Mouse (Mus musculus) adrenal gland (tissue): ENCODE measurements at regions not wholly inside any gene's neighbourhood (a gene's known extent, or its start where the extent isn't known, plus 50 kb on each side); places are given as distances from the start of the nearest gene placed in this dataset.

ENCODE experiments used
- intact Hi-C: fragments of 180-260 bp; cut with DNase I; formaldehyde crosslinking; loops from one replicate; pipeline ENCODE4 v1.15.1; 2025

- intact Hi-C loops, result no loop called here
These were observed 278.6 kb upstream of the Btbd3 start for GRCm38 (mm10) chr2:137977767-137978166.

DNA sequence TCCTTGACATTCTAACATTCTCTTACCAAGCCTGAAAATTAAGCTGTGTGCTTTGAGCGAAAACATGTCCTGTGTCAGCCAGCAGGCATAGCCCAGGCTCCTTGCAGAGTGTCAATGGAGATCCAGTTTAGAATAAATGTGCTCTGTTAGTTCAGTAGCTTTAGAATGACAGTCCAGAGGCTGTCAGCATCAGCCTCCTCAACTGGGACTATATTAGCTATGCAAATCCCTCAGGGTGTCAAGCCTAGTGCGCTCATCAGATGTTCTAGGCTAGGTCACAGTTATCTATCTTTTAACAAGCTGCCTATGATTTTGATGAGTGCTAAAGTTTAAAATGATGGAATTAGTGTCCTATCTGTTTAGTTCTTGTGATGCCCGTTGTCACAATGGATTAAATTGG is 281.7 kb upstream of the Btbd3 start:
- intact Hi-C loops, result no loop called here

DNA sequence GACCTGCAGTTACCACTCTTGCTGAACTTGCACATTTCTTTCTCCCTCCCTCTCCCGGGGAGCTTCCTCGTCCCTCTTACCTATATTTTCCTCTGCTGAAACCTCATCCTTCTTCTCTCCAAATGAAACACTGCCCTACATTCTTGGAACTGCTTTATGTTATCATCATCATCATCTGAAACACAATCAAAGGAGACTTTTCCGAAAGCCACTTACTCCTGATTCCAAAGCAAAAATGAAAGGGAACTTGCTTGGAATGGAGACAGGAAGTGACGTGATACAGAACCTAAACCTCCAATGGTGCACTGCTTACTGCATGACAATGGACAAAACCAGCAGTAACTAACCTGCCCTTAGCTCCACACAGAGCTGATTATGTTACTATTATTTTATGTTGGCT is 287.2 kb upstream of the Btbd3 start:
- intact Hi-C loops, result no loop called here

- intact Hi-C loops, result no loop called here
These were observed 289.8 kb upstream of the Btbd3 start for GRCm38 (mm10) chr2:137966460-137967076.

GRCm38 (mm10) chr2:137954830-137955229 is 301.5 kb upstream of the Btbd3 start:
- intact Hi-C loops, result no loop called here

DNA sequence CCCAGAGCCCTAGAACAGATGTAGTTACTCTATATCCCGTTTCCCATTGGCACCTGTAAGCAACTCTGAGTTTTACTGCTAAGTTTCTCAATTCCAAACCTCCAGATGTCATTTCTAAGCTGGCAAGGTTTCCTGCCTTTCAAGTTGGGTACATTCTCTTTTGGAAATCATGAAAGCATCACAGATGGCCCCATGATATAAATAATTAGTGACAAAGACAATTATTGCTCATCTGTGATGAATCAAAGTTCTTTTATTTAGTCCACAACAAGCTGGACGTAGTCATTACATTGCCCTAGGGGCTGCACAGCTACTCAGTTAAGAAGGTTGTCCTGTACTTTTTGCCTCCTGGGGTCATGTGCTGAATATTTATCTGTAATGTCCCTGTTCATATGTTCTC is 303.2 kb upstream of the Btbd3 start:
- intact Hi-C loops, result no loop called here

- intact Hi-C loops, result no loop called here
These were observed 304.4 kb upstream of the Btbd3 start for GRCm38 (mm10) chr2:137951942-137952341.

DNA sequence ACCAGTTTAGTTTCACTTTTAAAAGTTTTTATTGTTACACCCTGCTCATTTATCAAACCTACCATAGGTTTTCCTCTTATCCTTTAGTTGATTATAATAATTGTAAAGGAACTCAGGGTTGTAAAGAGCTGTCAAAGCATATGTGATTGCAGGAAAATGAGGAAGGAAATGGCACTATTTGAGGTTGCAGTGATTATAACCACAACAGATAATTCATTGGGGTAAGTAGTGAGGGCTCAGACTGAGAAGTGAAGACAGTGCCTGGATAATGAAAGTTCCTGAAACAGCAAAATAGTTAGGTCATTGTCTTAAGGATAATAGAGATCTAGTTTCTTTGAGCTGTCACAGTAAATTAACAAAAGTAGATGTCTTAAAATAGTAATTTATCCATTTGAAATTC is 305.4 kb upstream of the Btbd3 start:
- intact Hi-C loops, result no loop called here

GRCm38 (mm10) chr2:137942753-137943152 is 313.6 kb upstream of the Btbd3 start:
- intact Hi-C loops, result loop anchor here (5.0 to 10.0 kb wide), 6 partner anchors 210 to 1795 kb away; partner anchors contain the start of gene Jag1

DNA sequence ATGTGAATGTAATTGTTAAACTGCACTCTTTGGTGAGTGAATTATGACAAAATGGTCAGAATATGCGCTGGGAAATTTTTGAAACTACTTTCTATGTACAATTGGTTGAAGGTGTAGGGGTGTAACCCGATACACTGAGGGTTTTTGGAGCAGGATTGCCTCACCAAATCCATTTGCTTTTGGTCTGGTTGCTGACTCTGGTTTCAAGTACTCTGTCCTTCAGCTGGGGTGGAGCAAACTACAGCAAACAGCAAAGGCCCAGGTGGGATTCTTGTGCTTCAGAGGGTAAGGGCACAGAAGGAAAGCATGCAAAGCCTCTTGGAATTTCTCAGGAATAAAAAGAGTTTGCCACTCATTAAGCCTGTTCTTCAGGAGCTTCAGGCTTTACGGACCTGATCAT is 316.8 kb upstream of the Btbd3 start:
- intact Hi-C loops, result no loop called here

- intact Hi-C loops, result no loop called here
These were observed 317.4 kb upstream of the Btbd3 start for GRCm38 (mm10) chr2:137938831-137939480.

- intact Hi-C loops, result no loop called here
These were observed 319.8 kb upstream of the Btbd3 start for GRCm38 (mm10) chr2:137936613-137937012.

GRCm38 (mm10) chr2:137932931-137933330 is 323.4 kb upstream of the Btbd3 start:
- intact Hi-C loops, result no loop called here

DNA sequence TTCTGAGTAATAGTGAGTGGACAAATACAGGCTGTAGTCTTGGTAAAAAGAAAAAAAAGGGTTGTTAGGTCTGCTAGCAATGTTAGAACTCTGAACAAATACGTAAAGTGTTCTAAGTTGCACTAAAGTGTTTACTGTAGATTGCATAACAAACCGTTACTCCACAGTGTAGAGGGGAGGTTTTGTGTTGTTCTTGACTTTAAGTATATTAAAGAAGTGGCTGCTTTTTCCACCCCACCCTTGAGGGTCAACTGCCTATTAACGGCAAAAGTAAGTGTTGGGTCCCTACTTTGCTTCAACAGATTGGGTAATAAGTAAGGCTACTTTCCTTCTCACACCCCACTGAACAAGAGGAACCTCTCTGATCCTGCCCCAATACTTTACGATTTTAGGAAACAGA is 323.9 kb upstream of the Btbd3 start:
- intact Hi-C loops, result no loop called here

GRCm38 (mm10) chr2:137925488-137925887 is 330.9 kb upstream of the Btbd3 start:
- intact Hi-C loops, result no loop called here

DNA sequence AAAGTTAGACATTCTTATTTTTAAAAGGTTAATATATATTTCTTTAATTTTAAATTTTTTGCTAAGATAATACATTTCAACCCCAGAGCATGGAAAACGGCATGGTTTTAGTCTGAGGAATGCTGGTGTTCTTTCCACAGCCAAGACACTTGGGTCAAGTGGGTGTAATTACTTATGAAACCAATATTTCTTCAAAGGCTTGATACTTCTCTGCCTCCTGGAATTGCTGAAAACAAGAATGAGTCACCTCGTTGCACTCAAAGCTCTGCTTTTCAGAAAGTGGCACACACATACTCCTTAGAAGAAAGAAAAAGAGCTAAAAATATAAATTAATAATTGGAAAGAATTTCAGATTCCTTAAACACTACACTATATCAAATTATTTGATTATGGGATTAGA is 331.8 kb upstream of the Btbd3 start:
- intact Hi-C loops, result no loop called here

DNA sequence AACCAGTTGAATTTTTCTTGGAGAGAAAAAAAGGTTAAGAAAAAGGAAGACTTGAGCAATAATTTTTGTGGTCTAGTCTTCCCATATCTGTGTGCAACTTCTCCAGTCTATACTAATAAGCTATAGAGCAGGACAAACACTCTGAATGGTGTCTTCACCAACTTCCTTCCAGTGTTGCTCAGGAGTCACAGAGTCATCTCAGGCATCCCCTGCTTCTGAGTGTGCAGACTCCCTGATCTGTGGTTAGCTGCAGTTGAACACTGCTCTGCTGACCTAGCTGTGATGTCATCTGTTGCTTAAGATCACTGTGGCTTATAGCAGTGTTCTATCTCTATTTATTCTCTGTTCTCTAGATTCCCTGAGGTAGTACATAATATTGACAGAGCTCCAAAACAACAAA is 357.9 kb upstream of the Btbd3 start:
- intact Hi-C loops, result no loop called here

DNA sequence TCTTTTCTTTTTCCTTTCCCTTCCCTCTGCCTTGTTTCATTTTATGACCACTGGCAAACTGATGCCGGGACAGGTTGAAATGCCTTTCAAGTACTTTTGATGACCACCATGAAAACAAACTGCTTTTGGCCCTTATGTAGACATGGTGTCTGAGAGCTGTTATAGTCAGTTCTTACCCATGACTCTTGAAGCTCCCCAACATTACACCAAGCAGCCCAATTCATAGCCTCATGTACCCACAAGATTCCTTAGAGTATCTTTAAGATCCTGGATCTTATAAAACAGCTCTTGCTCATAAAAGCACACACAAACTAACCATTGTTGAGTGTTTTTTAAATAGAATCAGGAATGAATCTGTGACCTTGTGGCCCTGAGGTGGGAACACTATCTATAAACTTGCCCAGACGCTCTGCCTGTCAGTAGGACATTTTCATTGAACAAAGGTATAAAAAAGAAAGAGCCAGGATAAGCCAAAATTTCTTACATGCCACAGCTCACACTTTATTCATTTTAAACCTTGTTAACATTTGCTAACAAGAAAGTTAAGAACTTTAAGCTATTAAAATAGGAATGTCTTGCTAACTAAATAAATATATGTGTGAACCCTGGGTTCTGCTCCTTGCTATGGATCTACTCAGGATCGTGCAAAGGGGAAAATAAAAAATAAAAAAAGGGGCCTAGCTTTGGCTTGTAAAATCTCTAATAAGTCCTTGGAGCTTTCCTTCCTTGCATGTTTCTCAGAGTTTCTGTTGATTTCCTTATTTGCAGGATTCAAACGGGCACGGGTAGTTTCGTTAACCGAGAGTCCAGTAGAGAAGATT is 375.9 kb upstream of the Btbd3 start:
- intact Hi-C loops, result no loop called here

DNA sequence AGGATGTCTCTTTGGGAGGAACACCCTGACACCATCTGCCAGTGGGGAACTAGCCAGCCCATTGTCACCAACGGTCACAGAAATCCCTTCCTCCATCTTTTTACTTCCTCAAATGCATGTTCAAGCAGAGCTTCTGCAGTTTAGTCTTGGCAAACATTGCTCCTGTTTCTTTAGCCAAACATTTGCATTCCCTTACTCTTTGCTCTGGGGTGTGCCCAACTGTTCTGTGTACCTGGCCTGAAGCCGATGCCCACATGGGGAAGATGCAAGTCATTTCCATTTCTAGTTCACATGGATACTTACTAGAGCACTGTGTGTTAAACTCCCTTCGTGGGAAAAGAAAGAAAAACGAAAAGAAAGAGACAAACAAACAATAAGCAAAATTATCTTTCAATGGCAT is 386.7 kb upstream of the Btbd3 start:
- intact Hi-C loops, result no loop called here

- intact Hi-C loops, result no loop called here
These were observed 401.9 kb upstream of the Btbd3 start for GRCm38 (mm10) chr2:137854494-137854893.

DNA sequence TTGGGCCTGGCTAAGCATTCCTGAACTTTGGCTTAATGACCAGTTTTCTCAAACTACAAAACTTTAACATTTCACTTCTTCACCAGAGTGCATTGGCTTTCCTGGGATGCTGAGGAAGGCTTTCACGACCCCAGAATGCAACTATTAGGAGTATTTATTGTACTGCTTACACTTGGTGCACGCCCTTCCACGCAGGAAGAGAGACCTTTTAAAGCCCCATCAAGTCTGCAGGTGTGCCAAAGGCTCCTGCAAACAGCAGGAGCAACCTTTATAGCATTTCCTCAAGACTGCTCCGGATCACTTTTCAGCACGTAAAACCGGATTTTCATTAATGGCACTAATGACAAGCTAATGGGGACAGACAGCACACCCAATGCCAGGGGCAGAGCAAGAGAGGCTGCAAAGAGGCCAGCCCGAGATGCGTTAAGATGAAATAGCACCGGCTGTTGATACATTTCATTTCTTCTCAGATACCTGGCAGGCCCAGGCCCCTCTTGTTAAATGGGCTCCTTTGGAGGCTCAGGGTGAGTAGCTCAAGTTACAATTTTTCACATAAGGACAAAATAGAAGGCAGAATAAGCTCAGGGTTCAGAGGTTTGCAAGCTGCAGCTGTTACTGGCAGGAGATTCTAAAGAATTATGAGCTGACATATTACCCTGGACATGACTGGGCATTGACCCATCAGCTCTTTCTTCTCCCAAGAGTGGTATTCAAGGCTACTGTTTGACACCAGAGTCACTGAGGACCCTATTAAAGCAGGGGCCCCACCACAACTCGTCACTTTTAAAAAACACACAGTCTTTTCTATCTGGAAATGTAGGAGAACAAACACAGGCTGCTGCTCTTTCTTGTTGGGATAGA is 402.7 kb upstream of the Btbd3 start:
- intact Hi-C loops, result no loop called here

- intact Hi-C loops, result no loop called here
These were observed 408.5 kb upstream of the Btbd3 start for GRCm38 (mm10) chr2:137847901-137848300.
